Mouse (Mus musculus): ENCODE measurements around the gene Pdk2.

Gene Pdk2

DNA sequence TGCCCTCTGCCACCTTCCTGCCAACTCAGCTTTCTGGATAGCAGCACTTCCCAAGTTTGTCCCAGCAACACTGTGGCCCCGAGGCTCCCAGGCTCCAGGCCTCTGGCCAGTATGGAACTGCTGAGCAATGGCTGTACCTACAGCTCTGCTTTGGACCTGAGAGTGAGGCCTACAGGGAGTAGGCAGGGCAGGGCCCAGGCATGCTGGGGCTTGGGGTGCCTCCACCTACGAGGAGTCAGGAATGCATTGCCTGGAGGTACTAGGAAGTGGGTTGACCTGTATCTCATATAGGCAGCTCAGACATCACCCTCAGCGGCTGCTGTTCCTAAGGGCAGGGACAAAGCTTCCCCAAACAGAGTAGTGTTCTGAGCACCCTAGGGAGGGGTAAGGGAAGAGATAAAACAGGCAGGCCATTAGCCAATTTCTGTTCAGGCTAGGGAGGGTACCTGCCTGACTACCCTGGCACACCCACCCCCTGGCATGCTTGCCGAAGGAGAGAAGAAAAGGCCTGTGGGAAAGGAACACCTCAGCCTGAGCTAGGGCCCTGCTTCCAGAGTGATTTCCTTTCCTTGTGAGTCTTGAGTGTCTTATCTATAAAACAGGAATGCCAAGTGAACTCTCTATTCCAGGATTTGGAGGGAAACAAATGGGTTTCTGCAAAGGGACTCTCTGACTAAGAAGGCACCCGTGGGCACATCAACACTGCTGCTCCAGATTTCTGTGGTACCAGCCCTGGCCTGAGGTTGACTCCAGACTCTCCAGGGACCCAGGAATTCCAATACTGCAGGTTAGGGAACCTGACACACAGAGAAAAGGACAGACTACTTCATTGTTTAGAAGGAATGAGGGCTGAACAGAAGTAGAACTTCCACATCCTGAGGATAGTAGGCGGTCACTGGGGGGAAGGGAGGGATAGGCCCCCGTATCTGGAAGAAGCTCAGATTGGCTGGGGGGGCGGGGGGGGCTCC is 29.3 kb upstream of the Pdk2 start:
- in situ Hi-C loops (cut with MseI, MboI), result no loop called here

DNA sequence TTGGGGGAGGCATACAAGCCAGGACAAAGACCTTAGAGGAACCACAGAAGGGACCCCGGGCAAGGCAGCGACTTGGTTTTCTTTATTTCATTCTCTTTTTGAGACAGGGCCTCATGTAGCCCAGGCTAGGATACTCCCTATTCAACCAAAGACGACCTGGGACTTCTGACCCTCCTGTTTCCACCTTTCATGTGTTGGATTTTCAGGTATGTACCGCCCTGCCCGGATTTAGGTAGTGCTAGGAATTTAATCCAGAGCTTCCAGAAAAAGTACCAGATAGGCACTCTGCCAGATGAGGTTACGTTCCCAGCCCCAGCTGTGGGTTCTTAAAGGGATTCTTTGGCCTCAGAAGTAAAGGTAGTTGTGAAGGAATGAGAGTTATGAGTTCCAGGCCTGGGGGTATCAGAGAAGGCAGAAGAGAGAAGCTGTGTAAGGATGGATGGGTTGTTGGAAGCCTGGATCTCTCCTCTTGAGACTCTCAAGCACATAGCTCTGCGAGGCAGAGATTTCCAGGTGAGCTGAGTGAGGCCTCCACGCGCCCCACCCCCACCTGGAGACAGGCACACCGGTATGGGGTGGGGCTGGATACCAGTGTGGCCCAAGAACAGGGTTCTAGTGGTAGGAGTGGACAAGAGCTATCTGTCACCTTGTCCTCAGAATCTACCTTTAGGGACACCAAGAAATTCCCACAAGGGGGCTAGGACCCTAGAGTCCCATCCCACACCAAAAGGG is 28.2 kb upstream of the Pdk2 start:
- in situ Hi-C loops (cut with MseI, MboI), result loop anchor here in 1 of 2 experiments (5.0 kb wide), 1 partner anchor 38 kb away; no protein-coding TSS in a partner anchor

DNA sequence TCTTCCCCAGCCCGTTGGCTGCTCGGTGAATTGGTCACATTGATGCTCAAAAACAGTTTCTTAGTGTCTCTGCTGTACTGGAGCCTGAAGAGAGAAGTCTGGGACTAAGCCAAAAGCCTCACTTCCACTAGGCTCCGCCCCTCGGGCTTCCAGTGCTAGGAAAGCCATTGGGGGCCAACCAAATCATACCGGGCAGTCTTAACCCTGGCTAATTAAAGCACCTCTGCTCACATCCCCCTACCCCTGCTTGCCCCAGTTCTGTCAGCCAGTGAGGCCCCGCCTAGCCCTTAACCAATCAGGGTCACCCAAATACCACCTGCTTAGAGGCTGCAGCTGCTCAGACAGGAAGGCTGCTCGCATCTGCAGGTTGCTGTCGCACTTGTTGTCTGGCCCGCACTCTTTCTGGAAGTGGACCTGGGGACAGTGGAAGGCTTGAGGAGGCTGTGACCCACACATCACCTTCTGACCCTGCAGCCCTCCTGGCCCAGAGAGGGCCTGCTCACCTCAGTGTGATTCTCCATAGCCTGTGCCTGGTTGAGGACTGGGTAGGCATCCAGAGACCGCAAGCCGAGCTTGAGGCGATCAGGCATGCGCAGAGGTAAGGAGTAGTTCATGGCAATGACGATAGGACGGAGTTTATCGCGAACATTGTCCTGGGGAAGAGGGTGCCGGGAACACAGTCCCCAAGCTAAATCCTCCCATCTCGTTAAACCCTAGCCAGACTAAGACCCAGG is 15.8 kb upstream of the Pdk2 start:
- in situ Hi-C loops (cut with MseI, MboI), result no loop called here

DNA sequence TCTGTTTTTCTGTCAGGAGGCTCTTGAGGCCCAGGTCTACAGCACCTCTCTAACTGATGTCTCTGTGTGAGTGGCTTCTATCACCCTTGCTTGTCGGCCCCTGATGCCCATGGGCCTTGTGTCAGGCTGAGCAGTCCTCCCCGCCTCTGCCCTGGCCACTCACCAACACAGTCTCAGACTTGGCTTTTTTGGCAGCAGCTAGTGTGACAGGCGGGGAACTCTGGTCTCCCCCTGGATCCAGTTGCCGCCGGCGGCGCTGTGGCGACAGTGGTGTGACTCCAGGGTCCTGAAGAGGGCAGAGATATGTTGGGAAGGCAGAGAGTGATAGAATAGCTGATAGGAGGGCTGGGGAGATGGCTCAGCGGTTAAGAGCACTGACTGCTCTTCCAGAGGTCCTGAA is 11.9 kb upstream of the Pdk2 start:
- in situ Hi-C loops (cut with MseI, MboI), result no loop called here

DNA sequence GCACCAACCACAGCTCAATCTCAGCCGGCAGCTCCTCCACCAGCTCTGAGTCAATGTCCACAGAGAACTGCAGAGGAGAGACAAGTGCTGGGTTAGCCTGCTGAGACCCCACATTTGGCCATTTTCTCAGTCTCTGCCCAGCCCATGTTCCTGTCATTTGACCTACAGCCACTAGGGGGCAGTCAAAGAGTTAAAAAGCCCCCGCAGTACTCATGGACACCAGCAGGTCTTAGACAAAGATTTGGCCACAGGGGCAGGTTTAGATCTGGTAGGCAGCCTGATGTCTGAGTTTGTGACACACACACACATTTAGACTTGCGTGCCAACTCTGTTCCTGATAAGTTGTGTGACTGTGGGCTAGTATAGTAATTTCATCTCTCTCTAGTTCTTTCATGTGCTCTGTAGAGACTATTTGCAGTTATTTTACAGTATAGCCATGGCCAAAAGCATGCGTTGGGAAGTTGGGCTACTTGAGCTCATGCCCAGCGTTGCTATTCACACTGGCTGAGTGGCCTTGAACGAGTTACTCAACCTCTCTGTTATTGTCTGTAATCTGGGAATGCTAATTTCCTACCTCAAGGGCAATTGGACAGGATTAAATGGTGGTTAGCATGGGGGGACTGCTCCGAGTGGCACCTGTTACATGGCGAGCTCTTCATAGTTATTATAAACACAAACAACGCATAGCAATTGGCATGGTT is 6.0 kb upstream of the Pdk2 start:
- in situ Hi-C loops (cut with MseI, MboI), result loop anchor here in 1 of 2 experiments (5.0 kb wide), 1 partner anchor 65 kb away; no protein-coding TSS in a partner anchor

DNA sequence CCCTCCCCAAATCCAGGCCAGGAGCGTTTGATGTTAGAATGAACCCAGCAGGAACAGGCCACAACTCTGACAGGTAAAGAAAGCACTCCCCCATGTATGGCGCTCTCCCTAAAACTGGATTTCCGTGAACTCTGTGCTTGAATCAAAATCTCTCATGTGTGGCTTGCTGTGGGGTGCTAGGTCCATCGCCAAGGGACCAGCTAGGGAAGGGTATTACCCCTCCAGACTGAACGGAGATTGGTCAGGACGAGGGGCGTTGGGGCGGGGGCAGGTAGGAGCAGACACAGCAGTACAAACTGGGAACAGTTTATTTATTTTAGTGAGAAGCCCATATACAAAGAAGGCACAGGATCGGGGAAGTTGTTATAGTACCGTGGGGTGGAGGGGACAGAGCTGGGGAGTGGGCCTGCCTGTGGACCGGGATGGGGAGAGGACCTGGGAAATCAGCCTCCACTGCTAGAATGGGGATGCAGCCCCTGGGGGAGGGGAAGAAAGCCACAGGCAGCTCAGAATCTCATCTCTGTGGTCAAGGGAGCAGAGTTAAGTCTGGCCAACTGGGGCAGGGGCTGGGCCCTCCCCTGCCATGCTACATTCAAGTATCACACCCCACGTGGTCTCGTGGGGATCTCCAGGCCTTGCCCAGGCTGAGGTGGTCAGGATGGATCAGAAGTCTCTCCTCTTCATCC is 3.2 kb upstream of the Pdk2 start:
- in situ Hi-C loops (cut with MseI, MboI), result loop anchor here in 1 of 2 experiments (5.0 kb wide), 1 partner anchor 63 kb away; no protein-coding TSS in a partner anchor

DNA sequence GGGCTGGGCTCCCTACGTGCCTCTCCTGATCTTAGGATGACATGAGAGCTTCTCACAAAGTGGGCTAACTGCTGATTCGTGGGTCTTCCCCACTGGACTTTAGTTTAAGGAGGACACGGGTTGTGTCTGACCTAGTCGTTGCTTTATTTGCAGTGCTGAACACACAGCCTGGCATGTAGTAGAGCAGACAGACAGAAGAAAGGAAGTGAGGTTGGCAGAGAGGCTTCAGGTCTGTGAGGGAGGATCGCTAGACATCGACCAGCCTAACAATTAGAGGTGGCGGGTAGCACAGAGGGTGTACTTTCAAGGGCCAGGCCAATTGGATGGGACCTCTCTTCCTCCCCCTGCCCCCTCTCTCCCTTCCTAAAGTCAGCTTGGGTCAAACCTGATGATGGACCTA is 2.5 kb upstream of the Pdk2 start:
- in situ Hi-C loops (cut with MseI, MboI), result loop anchor here in 1 of 2 experiments (5.0 kb wide), 1 partner anchor 64 kb away; no protein-coding TSS in a partner anchor

DNA sequence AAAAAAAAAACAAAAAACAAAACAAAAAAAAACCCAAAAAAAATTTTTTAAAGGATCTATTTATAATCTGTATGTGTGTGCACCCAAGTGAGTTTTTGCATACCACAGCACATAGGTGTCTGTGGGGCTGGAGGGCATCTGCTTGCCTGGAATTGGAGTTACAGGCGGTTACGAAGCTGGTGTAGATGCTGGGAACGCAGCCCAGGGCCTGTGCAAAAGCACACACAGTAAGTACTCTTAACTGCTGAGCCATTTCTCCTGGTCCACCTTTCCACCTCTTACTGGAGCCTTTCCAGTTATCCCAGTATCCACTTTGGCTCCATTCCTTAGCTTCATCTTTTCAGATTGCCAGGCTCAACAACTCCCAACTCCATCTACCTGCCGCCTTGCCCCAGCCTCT is 1.9 kb upstream of the Pdk2 start:
- in situ Hi-C loops (cut with MseI, MboI), result loop anchor here in 1 of 2 experiments (5.0 kb wide), 1 partner anchor 64 kb away; no protein-coding TSS in a partner anchor

DNA sequence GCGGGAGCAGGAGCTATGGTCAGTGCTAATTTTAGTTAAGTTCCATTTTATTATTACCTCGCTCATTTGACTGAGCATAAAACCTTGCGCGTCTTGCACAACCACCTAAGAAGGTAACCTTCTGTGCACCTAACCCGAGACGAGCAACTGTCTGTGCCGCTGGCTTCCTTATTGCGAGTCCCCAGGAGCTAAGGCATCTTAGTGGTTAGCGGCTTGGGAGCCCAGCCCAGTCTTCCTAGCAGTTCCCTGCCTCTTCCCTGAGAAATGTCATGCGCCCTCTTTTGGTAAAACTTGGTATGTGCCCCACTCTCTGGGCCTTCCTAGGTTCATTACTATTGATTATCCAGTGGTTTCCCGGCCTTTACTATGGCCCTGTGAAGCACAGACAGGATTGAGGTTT is 942 bp upstream of the Pdk2 start:
- in situ Hi-C loops (cut with MseI, MboI), result loop anchor here in 1 of 2 experiments (5.0 kb wide), 1 partner anchor 65 kb away; no protein-coding TSS in a partner anchor

DNA sequence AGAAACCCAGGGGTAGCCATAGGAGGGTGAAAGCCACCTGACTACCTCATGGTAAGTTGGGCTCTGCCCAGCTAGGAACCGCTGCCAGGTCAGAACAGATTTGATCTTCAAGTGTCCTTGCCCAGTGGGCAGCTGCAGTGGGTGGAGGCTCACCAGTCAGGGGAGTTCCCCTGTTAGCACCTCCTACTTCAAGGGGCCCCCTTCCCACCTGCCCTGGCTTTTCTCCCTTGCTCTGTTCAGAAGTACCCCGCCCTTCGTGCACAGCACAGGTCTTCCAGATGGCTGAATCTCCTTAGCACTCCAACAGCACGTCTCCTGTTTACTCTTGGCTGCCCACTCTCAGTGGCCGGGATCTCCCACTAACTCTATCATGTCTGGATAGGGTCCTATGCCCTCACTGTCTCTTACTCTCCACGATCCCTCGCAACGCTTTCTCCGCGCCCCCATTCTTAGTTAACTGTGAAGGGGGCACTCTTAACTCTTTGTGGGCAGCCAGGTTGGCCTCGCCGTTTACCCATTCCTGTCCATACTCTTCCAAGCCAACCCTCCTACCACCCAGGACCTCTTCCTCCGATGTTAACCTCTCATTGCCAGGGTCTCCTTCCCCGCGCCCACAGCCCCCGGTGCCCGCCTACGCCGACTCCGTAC is 539 bp downstream of the Pdk2 start:
- in situ Hi-C loops (cut with MseI, MboI), result loop anchor here in 1 of 2 experiments (5.0 kb wide), 1 partner anchor 67 kb away; no protein-coding TSS in a partner anchor

DNA sequence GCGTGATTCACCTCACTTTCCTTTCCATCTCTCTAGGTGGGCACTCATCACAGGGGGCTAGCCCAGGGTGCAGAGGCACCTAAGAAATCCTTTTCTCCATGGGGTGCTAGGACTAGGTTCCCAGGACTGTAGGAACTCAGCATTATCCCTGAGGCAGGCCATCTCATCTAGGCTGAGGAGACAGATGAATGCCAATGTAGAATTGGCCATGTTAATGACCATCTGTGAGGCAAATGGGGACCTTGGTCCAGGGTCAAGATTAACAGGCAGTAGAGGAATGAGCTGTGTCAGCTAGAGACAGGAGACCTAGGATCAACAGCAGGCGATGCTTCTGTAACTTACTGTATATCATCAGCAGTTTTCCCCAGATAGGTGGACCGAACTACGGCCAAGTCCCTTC is 1.4 kb downstream of the Pdk2 start:
- in situ Hi-C loops (cut with MseI, MboI), result loop anchor here in 1 of 2 experiments (5.0 kb wide), 1 partner anchor 68 kb away; no protein-coding TSS in a partner anchor

DNA sequence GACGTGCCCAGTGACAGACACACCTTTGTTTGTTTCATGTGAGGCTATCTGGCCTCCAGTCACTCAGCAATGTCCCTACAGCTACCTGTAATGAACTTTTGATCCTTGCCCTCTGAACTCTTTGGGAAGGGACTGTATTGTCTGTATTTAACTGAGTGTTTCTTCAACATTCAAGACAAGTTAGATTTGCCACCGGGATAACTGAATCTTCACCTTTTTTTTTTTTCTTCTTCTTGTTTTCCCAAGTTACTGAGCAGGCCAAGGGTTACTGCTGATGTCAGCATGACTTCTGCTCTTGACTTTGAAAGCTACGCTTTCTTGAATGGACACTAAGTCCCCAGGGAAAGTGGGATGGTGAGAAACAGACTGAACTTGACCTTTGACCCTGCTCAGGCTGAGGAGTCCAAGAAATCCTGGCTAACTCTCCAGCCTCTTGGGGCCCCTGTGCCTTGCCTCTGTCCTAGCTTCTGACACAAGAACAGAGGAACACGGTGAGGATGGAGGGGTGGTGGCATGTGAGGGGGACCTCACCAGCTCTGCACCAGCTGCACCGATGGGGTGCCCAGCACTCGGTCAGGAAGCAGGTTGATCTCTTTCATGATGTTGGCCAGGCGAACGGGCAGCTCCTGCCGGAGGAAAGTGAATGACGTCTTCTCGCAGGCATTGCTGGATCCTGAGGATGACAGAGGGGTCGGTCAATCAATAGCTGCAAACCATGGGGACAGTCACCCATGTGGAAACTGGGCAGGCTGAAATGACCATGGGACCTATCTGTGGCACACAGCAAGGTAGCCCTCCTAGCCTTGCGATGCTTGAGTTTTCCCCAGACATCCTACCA is 2.1 kb downstream of the Pdk2 start:
- in situ Hi-C loops (cut with MseI, MboI), result no loop called here

DNA sequence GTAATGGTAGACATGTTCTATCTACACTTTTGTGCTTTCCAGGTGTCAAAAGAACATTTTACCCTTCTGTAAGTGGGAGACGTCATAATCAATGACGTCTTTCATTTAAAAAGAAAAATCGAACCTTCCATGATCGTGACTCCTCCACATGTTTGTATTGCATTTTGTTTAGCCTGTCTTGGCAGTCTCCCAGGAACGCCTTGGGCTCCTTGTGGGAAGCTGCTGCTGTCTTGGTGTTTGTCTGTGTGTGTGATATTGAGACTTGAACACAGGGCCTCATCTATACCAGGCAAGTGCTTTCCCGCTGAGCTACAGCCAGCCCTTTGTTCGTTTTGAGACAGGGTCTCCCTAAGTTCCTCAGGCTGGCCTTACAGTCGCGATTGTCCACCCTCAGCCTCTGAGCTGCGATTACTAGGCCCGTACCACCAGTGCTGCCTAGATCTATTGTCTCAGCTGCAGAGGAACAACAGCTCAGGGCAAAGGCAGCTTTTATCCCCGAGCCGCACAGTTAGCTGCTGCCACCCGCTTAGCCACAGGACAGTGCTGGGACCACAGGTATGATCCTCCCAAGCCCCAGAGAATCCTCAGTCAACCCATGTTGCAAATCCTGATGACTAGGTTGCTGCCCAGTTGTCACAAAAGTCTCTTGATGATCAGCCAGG is 2.9 kb downstream of the Pdk2 start:
- in situ Hi-C loops (cut with MseI, MboI), result no loop called here

DNA sequence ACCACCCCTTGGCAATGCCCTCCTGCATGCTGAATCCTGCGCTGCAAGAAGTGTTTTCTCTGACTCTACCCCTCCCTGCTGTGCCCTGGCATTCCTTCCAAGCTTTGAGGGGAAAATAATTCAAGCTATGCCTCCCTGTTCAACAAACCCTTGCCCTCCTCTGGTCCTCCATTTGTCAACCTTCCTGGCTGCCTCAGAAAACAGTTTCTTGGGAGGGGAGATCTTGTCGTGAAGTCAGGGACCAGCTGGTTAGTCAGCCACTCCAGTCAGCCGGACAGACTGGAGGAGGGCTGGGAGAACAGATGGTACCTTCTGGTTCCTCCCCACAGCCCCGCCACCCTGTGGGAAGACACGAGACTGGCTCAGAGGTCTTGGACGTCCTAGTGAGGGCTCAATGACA is 3.8 kb downstream of the Pdk2 start:
- in situ Hi-C loops (cut with MseI, MboI), result no loop called here

DNA sequence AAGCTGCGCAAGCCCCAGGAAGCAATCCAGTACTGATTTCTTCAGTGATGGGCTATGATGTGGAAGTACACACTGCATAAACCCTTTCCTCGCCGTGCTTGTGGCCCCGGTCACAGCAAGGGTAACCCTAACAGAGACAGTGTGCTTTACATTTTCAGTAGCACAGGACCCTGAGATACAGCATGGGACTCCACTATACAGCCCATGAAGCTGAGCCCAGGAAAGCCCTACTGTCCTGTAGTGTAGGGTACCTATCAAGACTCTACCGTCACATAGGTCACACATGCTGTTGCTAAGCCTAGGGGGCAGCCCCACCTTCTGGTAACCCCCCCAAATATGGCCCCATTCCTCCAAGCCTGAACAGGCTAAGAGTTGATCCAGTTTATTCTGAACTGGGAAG is 4.6 kb downstream of the Pdk2 start:
- in situ Hi-C loops (cut with MseI, MboI), result no loop called here

DNA sequence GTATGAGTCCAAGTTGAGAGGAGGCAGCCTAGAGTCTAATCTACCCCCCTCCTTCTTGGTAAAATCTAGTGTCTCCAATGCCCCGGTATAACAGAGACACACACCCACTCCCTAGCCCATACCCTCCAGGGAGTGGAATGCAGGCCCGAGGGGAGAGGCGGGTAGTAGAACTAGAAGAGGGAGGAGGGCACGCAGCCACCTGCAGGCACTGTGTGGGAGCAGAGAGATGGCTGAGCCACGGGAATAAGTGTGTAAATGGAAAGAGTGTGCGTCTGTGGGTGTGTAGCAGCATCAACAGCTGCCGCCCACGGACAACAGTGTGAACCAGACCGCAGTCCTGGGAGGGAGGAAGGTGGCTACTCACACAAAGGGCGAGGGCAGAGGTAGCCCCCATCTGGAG is 6.3 kb downstream of the Pdk2 start:
- in situ Hi-C loops (cut with MseI, MboI), result no loop called here

DNA sequence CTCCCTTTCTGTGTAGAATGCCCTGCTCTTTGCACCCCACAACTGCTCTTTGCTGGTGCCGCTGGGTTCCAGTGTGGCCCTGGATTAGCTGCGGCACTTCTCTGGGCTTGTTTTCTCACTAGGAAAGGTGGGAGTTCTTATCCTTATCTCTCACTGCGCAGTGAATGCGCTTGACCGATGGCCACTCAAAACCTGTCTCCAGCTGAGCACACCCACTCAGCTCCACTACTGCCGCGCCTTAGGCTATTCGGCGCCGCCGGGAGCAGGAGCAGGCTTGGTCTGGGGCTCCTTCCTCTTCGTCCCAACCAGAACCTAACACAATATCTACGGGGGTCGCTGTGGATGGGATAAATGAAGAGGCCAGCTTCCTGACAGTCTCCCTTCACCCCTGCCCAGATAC is 7.5 kb downstream of the Pdk2 start:
- in situ Hi-C loops (cut with MseI, MboI), result no loop called here

DNA sequence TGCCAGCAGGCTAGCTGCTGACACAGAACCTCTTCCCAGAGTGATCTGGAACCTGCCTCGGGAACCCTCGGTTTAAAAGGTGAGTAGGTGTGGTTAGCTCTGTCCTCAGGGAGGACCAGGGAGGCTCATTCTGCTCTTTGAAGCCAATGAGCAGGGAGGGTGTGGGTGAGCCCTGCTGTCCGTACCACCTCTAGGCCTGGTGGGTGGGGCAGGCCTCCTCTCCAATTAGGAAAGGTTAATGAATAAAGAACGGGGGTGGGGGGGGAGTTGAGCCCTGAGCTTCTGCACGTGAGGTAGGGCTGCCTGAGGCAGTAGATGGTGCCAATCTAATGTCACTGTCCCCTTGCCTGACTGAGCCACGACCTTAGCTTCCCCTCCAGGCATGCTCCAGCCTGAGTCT is 8.2 kb downstream of the Pdk2 start:
- in situ Hi-C loops (cut with MseI, MboI), result no loop called here
